Mouse (Mus musculus) stomach, postnatal 0 days (tissue): ENCODE results near the gene Cpa4.

Experiments
- CTCF ChIP-seq: IDR thresholded peaks from 2 replicates; pipeline ENCODE4 v1.5.1; 2016; ENCODE audit warnings: antibody characterized with exemption, low read depth, mild to moderate bottlenecking, moderate library complexity
- EP300 ChIP-seq: optimal IDR thresholded peaks from 2 replicates; pipeline ENCODE3; 2016; ENCODE audit warnings: antibody characterized with exemption

DNA sequence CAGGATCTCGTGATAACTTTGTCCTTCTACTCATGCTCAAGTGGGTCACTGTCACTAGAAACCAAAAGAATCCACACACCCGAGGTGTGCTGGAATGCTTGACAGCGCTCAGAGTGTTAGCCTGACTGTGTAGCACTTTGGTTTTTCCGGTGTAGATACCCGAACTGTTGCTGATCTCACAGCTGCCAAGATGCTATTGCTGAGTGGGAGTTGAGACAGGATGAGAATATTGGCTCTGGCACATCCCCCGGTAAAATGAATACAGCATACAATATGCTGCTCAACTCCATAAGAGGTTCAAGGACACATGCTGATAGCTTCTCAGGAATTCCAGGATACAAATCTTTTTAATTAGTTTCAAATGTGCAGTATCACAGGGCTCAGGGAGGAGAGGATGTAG, 39.4 kb upstream of the Cpa4 start:
- TF ChIP-seq CTCF (no peak), EP300 (no peak)
